Mouse (Mus musculus): ENCODE measurements at regions not wholly inside any gene's neighbourhood (a gene's known extent, or its start where the extent isn't known, plus 50 kb on each side); places are given as distances from the start of the nearest gene placed in this dataset.

DNA sequence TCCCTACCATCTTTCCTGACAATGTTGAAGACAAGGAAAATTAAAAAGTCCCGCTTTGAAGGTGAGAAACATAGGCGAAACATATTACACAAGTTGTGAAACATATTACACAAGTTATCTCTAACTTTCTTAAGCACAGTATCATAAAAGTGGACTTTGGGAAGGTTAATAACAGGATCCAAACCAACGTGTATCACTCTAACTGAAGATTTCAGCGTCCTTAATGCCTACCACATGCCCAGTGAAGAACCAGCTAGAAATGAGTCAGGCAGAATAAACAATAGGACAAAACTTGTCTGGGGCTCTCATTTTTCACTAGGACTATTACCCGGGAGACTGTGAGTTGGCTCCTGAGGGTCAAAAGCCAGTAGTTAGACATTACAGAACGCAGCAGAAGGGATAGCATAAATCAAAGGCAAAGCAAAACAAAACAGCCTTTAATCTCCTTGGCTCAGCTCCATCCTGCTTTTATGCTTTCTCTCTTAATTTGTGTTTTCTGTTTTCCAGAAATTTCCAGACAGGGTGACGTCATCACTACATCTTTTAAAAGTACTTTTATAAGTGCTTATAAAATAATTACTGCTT is 618.3 kb upstream of the Sox9 start:
- TF ChIP-seq CTCF (IDR thresholded peaks at IDR 0.05; ENCODE audit: low read depth) (no peak), EP300 (IDR thresholded peaks at IDR 0.05; ENCODE audit: low read depth) (no peak)
